Mouse (Mus musculus) brain, embryonic 14.5 days (tissue): ENCODE data around the gene Calcoco2.

ENCODE experiments used
- CTCF ChIP-seq: fragments of 200-500 bp; IDR thresholded peaks from 2 replicates; pipeline ENCODE4 v1.5.1; 2012; ENCODE audit warnings: inconsistent platforms, mild to moderate bottlenecking, moderate library complexity, borderline replicate concordance; ENCODE audit not compliant: insufficient read depth, insufficient read length; ENCODE audit errors: extremely low read depth
- POLR2A ChIP-seq: fragments of 200-500 bp; IDR thresholded peaks from 2 replicates; pipeline ENCODE4 v1.6.1; 2012; ENCODE audit warnings: mild to moderate bottlenecking, inconsistent platforms, borderline replicate concordance; ENCODE audit not compliant: poor library complexity, insufficient read depth, insufficient read length, severe bottlenecking; ENCODE audit errors: extremely low read depth

DNA sequence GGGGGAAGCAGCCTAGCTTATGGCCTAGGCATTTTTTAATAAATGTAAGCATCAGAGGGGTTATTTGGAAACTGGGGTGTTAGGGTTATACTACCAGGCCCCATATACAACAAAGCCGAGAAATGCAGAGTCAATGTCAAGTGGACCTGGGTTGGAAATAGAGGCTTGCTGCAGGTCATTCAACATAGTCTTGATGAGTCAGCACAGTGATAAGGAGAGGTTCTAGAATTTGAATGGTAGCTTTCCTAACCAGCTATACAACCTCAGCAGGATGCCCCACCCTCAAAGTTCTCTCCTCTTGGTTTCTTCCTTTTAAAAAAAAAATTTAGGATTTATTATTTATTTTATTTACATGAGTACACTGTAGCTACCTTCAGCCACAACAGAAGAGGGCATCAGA lies 40.8 kb downstream of the Calcoco2 start:
- TF ChIP-seq POLR2A: no peak
- no peak for TF ChIP-seq CTCF
